Mouse (Mus musculus) adrenal gland, postnatal 14 days (tissue): Measurements from ENCODE around the gene Rnaseh2b. TPM values are rescaled to one million over a fixed set of nuclear protein-coding genes. Genes with fewer than 3 reads are reported as not detected.

Experiments
- DNase-seq: peaks from one replicate; pipeline ENCODE4 v3.0.0; 2021; ENCODE audit warnings: mixed read lengths
- total RNA-seq: library from RNA; stranded (reverse); gene quantifications from 2 replicates; pipeline ENCODE4 v1.2.3, GENCODE M21; 2021

The Rnaseh2b gene
- total RNA-seq, 1 experiment from 2014 or later, result 20.0 TPM

DNA sequence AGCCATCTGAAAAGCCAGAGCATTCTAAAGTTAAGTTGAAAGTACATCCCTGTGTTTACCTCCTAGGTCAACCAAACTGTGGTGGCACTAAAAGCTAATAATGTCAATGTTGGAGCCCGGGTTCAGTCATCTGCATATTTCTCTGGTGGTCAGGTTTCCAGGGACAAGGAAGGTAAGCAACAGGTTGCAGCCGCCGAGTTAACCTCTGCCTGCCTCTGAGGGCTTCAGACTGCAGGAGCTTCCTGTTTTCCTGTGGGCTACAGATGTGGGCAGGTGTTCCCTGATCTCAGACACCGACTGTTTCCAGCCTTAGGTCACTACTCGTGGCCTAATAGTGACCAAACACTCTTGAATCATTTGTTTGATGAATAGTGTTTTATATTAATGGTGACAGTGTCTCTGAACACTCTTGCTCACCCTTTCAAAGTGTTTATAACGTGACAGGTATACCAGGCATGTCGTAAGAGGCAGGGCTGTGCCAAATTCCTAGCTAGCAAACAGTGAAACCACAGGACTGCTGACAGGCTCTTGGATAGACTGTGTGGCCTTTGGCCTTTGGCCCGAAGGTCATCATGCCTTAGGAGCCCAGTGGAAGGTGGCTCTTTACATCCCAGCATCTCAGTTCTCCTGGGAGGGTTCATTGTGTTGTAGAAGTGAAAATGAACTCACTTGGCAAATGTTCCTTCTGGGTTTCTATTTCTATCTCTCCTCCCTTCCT is 69.0 kb downstream of the Rnaseh2b start:
- no peak for DNase-seq

DNA sequence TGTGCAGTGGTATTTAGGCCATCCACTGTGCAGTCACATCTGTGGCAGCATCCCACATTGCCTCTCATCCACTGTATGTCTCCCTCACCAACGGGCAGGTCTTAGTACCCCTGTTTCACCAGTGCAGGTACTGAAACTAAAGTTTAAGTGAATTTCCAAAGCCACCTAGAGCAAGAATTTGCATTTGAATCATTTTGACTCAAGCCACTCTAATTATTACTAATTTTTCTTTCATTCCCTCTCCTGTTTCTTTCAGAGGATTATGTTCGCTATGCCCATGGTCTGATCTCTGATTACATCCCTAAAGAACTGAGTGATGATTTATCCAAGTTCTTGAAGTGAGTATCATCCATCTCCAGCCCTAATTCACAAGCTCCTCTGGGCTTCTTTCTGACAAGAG is 71.4 kb downstream of the Rnaseh2b start:
- no peak for DNase-seq

DNA sequence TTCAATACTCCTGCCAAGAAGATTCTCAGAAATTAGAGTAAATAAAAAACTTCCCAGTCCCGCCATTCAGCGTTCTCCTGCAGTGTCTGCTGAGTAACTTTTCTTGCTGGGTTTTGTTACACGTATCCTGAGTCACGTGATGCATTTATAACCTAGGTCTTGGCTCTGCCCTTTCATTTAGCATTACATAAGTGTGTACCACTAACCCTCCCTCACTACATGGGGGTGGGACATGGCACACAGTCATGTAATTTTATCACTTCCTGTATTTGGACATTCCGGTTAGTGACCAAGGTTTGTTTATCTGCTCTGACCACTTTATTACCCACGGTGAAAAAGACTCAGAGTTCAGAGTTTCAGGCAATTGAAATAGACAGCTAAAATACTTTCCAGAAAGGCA is 78.4 kb downstream of the Rnaseh2b start:
- peak; percentile 72 for DNase-seq

DNA sequence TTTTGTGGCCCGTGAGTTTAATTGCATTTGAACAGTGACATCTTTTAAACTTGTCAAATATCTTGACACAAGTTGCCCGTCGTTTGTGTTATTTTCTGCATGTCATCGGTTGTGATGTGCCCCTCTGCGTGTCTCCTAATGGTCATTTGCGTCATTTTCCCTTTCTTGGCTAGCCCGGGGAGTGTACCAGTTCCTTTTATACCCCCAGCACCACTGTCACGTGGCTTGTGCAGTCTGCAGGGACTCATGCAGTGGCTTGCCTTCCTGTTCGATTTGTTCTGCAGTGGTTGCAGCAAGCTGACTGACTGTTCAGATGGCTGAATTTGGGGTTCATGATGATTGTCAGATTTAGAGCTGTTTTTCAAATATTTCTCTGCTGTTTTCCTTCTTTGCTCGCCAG is 81.6 kb downstream of the Rnaseh2b start:
- no peak for DNase-seq

DNA sequence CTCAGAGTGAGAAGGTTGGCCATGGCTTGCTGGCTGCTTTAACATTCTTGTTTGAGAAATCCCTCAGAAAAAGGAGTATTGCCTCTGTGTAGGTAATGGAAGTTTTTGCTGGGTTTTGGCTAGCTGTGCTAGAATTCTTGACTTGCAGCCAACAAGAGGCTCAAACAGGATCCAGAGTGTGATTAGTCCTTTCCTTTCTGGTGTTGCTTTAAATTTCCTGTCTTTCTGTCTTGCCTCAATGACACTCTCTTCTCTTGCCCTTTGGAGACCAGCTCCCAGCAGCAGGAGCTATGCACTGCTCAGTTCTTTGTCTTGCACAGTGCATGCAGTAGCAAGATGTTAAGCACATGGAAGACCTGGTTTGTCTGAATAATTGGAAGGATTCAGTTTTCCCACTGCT is 83.3 kb downstream of the Rnaseh2b start:
- DNase-seq, result peak; percentile 33

DNA sequence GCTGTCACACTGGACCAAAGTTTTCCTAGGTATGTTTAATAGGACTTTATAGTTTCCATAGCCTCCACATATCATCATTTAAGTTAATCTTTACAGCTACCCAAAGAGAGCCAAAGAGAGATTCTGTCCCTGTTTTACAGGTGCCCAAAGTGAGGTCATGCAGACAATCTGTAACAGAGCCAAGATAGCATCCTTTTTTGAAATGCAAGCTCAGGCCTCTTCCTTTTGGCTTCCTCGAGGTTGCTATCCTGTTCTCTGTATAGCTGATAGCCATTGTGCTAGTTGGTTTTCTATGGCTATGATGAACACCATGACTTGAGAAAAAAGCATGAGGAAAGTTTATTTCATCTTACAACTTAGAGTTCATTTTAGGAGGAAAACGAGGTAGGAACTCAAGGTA is 83.7 kb downstream of the Rnaseh2b start:
- no peak for DNase-seq

DNA sequence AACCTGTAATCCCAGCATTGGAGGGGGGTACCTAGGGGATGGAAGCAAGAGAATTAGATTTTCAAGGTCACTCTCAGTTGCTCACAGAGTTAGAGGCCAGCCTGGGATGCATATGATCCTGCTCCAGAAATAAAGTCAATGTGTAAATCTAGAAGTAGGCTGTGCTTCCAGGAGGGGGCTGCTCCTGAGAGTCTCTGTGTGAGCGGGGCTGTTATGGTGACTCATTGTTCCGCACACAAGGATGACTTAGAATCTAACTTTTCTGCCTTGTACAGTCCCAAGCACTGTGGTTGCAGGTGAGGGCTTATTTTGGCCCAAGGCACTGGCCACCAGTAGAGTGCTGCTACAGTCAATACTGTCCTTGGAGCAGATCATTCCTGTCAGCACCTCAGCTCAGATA is 87.0 kb downstream of the Rnaseh2b start:
- no peak for DNase-seq

DNA sequence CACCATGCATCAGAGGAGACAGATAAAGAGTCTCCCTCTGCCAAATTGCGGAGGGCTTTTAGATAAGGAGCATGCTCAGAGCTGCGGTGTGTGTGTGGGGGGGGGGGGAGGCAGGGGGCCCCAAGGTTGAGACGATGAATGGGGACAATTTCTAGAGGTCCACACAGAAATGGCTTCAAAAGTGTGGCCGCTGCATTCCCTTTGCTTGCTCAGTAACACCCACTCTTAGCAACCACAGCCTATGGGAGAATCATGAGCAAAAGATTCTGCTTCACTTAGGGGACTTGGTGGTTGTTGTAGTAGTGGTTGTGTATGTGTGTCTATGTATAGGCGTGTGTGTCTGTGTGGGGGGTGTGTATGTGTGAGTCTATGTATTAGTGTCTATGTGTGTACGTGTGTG is 88.2 kb downstream of the Rnaseh2b start:
- no peak for DNase-seq

DNA sequence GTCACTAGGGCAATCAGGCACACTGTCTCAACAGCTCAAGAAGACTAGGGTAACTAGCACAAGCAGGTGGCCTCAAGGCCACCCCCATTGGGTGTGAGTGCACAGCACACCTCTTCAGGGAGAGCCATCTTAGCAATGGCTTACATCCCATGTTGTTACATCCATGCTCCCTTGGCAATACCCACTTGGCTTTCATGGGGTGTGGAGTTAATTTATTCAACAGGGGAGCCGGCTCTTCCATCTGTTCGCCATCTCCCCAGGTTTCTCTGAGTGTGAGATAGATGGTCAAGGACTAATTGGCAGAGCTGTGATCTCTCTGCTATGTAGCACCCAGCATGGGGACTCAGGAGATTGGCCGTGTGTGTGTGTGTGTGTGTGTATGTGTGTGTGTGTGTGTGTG is 90.7 kb downstream of the Rnaseh2b start:
- no peak for DNase-seq

DNA sequence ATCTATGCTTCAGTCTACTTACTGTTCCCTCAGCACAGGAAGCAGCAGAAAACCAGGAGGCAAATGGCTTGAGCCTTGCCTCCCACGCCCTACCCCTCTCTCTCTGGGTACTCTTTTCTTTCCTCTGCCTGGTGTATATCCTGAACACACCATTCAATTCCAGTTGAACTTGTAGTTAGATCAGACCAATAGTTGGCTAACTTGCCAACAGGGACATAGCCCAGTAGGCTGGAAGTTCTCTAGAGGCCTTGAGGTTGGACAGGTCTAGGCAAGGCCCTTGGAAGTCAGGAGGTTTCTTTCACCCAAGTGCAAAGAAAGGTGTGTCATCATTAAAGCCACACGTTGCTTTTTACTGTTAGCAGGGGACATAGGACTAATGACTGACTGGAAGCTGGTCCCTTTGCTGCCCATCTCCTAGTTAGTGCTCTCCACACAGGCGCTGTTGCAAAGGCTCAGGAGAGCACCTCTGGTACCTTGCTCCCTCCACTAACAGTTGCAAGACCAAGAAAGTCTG is 91.5 kb downstream of the Rnaseh2b start:
- DNase-seq, result no peak

DNA sequence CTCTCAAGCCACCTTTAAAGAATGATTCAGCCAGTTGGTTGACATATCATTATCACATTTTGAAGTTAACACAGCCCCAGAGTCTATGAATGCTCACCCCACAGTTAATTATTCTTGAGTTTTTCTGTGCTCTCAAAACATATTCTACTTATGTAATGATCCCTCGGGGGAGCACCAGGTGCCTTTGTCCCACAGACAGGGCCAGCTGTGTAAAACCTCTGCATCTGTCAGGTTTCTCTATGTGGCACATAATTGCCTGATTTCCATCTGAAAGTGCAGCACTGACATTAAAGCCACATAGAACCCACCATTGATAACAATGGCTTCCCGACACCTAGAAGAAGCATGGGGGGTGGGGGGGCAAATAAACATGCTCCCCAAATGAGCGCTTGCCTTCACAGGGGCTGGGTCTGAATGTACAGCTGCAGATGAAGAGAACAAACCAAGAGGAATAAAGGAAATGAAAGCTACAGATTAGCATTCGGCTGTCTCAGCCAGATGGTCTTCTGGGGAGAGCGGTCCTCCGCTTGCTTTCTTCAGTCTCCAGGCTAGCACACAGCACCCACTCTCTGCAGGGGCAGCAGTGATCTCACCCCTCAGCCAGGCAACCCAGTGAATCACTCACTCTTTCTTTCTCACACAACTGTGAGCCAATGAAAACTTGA is 96.8 kb downstream of the Rnaseh2b start:
- no peak for DNase-seq

DNA sequence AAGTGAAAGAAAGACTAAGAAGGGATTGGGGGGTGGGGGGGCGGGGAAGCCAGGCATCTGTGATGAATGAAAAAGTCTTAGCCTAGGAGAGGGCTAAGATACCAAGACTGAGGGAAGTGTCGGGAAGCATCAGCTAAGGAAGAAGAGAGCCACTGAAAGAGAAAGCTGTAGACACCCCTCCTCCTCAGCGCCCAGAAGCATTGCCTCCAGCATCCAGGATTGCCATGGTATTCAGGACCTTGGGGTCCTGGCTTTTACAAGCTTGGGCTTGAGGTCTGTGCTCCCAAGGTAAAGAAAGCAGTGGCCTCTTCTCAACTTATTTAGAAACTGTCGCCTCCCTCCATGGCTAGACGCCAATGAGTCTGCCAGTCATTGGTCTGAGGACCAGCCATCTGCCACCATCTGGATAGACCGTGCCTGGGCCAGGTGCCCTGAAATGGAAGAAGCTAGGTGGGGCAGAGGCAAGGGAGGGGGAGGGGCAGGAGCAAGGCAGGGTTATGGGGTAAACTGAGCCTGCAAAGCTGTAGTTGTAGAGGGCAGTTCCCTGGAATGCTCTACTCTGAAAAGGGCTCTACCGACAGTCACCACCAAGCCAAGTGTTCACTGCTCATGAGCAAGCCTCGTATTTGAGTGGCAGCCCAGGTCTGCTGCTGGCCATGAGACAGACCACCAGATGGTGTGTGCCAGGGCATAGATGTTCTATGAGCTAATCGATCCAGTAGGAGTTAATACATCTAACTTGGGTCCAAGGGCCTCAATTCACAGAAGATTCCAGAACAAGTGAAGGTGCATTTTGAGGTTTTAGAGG is 97.5 kb downstream of the Rnaseh2b start:
- DNase-seq, result peak; percentile 27

DNA sequence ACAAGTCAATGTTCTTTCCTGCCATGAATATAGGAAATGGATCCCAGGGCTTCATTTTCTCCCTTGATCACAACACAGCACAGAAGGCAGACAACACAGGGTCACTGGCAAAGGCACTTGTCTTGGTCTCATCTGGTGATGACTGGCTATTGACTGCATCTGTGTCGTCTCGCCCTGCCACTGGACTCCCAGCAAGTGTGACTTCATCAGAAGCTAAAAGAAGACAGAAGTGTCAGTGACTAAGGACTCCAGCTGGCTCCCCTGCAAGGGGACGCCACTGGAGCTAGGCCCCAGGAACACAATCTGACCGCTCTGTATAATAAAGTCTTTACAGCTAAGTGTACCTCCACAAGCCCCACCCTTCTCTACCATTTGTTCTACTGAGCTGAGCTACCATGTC is 100.4 kb downstream of the Rnaseh2b start:
- DNase-seq, result no peak

DNA sequence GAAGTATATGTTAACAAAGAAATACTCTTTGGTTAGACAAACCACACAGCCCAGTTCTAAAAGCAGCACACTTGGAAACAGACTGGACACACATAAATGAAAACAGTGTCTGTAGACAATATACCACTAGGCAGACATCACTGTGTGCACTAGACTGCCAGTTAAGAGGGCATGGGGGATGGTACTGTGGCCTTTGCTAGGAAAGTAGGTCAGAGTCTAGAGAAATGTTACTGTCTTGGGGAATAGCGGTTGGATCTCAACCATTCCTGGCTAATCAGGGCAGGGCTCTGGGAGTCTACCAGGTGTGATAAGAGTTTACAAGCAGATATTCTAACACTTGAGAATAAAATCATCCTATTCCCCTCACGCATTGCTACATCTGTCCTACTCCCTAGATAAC is 103.0 kb downstream of the Rnaseh2b start:
- DNase-seq, result peak; percentile 42

DNA sequence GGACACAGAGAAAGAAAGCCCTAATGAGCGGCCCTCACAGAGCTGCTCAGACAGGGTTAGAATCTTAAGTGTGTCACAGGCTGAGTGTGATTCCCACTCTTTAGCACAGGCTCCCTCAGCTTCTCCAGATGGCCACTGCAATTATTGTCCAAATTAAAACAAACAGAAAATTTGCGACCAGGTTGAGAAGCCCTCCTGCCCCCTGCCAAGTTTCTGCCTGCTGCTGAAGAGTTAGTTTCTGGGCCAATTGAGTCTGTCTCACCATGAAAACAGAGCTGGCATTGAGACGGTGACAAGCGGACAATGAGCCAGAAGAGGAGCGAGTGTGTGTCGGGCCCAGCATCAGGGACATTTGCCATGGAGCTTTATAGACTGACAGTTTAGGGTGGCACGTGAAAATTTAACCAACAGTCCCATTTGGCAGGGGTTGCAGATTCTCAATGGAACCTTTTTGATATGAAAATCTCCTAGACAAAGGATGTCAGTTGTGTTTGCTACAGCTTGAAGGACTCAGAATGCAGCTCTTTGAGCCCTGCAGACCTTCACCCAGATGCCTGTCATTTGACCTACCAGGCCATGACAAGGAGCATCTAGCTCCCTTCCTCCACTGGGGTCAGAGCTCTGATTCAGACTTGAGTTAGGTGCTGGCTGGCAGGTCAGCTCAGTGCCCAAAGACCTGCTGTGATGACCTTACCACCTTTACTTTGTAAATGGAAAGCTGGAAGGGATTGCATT is 123.8 kb downstream of the Rnaseh2b start:
- no peak for DNase-seq

DNA sequence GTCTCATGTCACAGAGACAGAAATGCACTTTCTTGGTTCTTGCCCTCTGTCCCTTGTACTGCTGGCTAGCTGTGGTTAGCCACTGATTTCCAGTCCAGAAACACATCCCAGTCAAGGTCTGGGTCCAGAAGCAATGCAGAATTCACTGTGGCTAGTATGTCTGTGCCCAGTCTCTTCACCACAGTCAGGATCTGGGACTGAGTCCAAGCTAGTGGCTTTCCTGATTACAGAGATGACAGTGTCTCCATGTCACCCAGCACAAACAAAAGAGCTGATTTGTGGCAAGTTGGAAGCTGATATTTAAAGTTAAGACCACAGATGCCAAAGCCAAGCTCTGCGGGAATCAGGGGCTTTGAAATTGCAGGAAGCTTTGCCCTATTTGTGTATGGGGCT is 124.3 kb downstream of the Rnaseh2b start:
- peak; percentile 27 for DNase-seq

DNA sequence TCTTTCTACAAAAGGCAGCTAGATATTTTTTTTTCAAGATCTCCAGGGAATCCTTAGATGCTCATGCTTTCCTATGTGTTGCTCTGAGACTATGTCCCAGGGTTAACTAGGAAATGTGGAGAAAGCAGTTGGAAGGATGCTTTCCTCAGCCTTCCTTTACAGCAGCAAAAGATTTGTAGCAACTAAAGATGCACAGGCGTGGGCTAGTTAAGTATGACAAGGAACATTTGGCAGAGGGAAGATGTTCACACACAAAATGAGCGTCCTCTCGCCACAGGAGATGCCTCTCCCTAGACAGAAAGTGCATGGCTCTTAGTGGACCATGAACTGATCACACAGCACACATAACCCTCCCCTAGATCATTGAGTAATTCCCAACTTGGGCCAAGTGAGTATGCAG is 125.1 kb downstream of the Rnaseh2b start:
- DNase-seq, result no peak

DNA sequence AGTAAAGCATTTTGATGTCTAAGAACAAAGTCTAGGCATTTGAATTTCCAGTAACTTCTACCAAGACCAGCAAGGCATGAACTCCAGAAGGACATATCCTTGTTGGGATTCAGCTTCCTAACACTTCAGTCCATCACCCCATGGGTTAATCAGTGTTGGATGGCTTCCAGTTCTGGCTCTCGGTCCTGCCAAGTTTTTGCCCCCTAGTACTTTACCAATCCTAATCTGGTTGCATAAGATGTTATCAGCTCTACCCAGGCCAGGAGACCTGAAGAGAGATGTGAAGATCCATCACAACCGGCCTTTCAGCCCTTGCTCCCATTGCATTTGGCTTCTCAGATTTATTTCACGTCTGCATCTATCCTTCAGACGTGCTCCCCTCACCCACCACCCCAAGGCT is 129.9 kb downstream of the Rnaseh2b start:
- DNase-seq, result no peak
